Mouse (Mus musculus) intestine, embryonic 15.5 days (tissue): ENCODE measurements around the gene Vmn1r87. TPM values are rescaled to one million over a fixed set of nuclear protein-coding genes. Genes with fewer than 3 reads are reported as not detected.
A peak's percentile ranks its signal among the peaks of the same experiment; 100 is the strongest.
"Not testable (repeated sequence)": the region's sequence is repeated elsewhere in the genome, so short reads cannot be mapped to it uniquely, and the experiment has no call there.

Experiments used
- ATAC-seq: fragments of 200-750 bp; cut with Nextera tagmentation; 2 replicates; pipeline ENCODE4 v1.8.0; 2017; ENCODE audit warnings: moderate TSS enrichment, moderate library complexity
- H3K27ac ChIP-seq: fragments of 300-500 bp; sonication (generic); 2 replicates; pipeline ENCODE4 v1.5.1; 2015; ENCODE audit warnings: mild to moderate bottlenecking, inconsistent platforms
- H3K27me3 ChIP-seq: fragments of 300-500 bp; sonication (generic); replicated peaks from 2 replicates; pipeline ENCODE4 v1.6.1; 2015; ENCODE audit warnings: inconsistent platforms
- H3K36me3 ChIP-seq: fragments of 300-500 bp; sonication (generic); 2 replicates; pipeline ENCODE4 v1.6.1; 2015; ENCODE audit warnings: inconsistent platforms
- H3K4me1 ChIP-seq: fragments of 300-500 bp; sonication (generic); replicated peaks from 2 replicates; pipeline ENCODE4 v1.6.1; 2015; ENCODE audit warnings: inconsistent platforms
- H3K4me2 ChIP-seq: fragments of 300-500 bp; sonication (generic); replicated peaks from 2 replicates; pipeline ENCODE4 v1.6.1; 2015; ENCODE audit warnings: mild to moderate bottlenecking, inconsistent platforms
- H3K4me3 ChIP-seq: fragments of 300-500 bp; sonication (generic); replicated peaks from 2 replicates; pipeline ENCODE4 v1.5.1; 2015; ENCODE audit warnings: inconsistent platforms
- H3K9ac ChIP-seq: fragments of 300-500 bp; sonication (generic); 2 replicates; pipeline ENCODE4 v1.6.1; 2015; ENCODE audit warnings: inconsistent platforms
- H3K9me3 ChIP-seq: fragments of 300-500 bp; sonication (generic); 2 replicates; pipeline ENCODE4 v1.6.1; 2016; ENCODE audit warnings: inconsistent platforms
- WGBS: fragments of 180-500 bp; shearing (Covaris S2); methylation state at CpG from one replicate; pipeline ENCODE4 v1.1.7; 2015; 5-methylcytosine and 5-hydroxymethylcytosine counted together
- polyA plus RNA-seq: library from polyadenylated mRNA; unstranded; fragments of >200 nt; fragmentation: Nextera tagmentation; extraction: Ambion mirVana; gene quantifications from 2 replicates; pipeline ENCODE4 v1.2.1, GENCODE M21; 2015

Vmn1r87 gene
- polyA plus RNA-seq = not detected in 2 replicates

DNA sequence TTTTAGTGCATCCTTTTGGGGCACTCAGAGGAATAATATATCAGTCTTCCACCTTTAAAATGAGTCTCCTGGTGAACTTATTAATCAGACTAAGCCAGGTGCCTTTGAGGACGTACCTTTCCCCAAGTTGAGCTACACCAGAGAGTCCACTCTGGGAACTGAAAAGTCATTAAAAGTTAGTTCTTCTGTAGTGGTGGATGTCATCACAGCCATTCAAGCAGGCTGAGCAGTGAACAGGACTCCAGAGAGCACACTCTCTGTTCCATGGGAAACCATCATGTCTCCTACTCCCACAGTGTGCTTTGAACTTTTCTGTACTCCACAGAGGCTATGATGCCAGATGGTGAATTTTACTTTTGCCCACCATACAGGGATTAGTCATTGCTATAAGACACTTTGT lies at the start of gene Vmn1r87:
TSS of gene Vmn1r87 (minus strand) at position 101 of the 400 bp plus-strand sequence.
- Histone ChIP-seq H3K36me3 (no peaks in the 10 kb centered on the region), H3K4me3 (no peak within 1 kb of the TSS), H3K9ac (no peak within 1 kb of the TSS), H3K27me3 (no peaks in the 10 kb centered on the region), H3K4me1 (no peaks in the 10 kb centered on the region), H3K27ac (no peak within 1 kb of the TSS), H3K4me2 (no peak within 1 kb of the TSS), H3K9me3 (no peaks in the 10 kb centered on the region)
- ATAC-seq = no peak
- WGBS = 74% methylated on average over 1 of the region's 1 CpGs

DNA sequence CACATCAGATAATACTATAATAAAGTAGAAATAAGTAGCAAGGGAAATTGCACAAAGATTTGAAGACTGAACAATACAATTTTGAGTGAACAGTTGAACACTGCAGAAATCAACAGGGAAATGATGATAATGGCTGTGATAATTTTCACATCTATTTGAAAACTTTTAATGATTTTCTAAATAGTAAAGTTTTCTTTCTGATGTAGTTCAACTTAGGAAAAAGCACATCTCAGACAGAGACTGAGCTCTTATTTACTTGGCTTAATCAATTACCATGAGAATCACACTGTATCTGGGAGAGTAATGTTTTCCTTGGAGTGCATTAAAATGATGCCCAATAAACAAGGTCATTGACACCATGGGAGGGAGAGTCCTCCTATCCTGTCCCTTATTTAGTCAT lies 19.3 kb upstream of the Vmn1r87 start, which contains the start of gene Vmn1r88:
TSS of gene Vmn1r88 (plus strand) at position 301 of the 400 bp plus-strand sequence.
- Histone ChIP-seq H3K27me3 (no peaks in the 10 kb centered on the region), H3K9ac (no peak within 1 kb of the TSS), H3K4me1 (no peaks in the 10 kb centered on the region), H3K36me3 (no peaks in the 10 kb centered on the region), H3K9me3 (no peaks in the 10 kb centered on the region), H3K4me3 (no peak within 1 kb of the TSS), H3K4me2 (no peak within 1 kb of the TSS), H3K27ac (no peak within 1 kb of the TSS)
- ATAC-seq = no peak

DNA sequence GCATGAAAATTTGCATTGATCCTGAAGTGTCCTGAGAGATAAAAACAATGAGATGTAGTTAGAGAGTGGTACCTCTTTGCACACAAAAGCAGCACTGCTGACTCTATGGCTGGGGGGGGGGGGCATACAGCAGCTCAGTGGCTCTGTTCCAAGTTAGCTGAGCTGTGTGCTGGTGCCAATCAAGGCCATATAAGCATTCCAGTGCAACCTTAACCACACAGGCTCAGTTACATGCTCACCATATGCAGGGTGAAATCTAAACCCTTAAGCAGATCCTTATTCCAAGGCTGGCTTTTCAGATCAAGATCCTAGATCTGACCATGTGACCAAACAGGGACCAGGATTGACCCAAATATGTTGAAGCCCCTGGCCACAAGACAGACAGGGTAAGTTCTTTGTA lies 2.6 kb downstream of the Vmn1r87 start:
- Histone ChIP-seq H3K9ac (no peak overlapping the region), H3K27me3 (no peaks in the 10 kb centered on the region), H3K9me3 (no peaks in the 10 kb centered on the region), H3K4me1 (no peaks in the 10 kb centered on the region), H3K27ac (no peak overlapping the region), H3K36me3 (no peaks in the 10 kb centered on the region), H3K4me3 (no peak overlapping the region), H3K4me2 (no peak overlapping the region)
- ATAC-seq = no peak

DNA sequence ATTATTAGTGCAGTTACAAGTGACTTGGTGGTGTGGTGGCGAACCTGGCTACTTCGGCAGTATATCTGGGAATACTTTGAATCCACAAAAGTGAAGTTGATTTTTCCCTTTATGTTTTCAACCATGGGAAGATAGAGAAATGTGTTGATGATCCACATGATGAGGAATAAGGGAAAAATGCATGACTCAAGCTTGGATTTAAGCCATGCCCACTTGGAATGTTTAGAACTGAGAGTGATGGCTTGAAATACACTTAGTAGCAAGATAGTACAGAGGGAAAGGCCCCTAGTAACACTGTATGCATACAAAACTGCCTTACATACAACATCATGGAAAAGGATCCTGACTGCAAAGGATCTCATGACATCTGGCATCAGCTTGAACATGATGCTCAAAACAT lies 8.1 kb downstream of the Vmn1r87 start:
- ATAC-seq = no peak
- H3K27me3 ChIP-seq = no peaks in the 10 kb centered on the region
- H3K9me3 ChIP-seq = no peaks in the 10 kb centered on the region
- H3K4me3 ChIP-seq = no peak overlapping the region
- H3K36me3 ChIP-seq = no peaks in the 10 kb centered on the region
- no peak overlapping the region for H3K9ac ChIP-seq
- 90% methylated on average over 2 of the region's 2 CpGs for WGBS
- H3K4me2 ChIP-seq = no peak overlapping the region
- no peak overlapping the region for H3K27ac ChIP-seq
- H3K4me1 ChIP-seq = no peaks in the 10 kb centered on the region

GRCm38 (mm10) chr7:13123554-13124153 lies 16.3 kb downstream of the Vmn1r87 start:
- H3K27ac ChIP-seq, H3K36me3 ChIP-seq, H3K9me3 ChIP-seq, H3K9ac ChIP-seq, H3K27me3 ChIP-seq, H3K4me1 ChIP-seq: not testable (repeated sequence)
- Histone ChIP-seq H3K4me3 (peak overlapping the region; percentile 16; the same call in 1 of the 2 replicates), H3K4me2 (peak overlapping the region; percentile 50)
- WGBS = under 1% methylated on average over 23 of the region's 34 CpGs
- peak; percentile 92 for ATAC-seq

DNA sequence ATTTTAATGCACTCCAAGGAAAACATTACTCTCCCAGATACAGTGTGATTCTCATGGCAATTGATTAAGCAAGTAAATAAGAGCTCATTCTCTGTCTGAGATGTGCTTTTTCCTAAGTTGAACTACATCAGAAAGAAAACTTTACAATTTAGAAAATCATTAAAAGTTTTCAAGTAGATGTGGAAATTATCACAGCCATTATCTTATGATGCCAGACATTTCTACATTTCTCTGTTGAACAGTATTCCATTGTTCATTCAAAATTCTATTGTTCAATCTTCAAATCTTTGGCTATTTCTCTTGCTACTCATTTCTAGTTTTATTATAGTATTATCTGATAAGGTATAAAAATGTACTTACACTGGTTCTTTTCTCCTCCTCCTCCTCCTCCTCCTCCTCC lies 20.1 kb downstream of the Vmn1r87 start, which contains the start of gene Vmn1r86:
TSS of gene Vmn1r86 (minus strand) at position 101 of the 400 bp plus-strand sequence.
- H3K9ac ChIP-seq = no peak within 1 kb of the TSS
- H3K36me3 ChIP-seq = no peaks in the 10 kb centered on the region
- no peaks in the 10 kb centered on the region for H3K27me3 ChIP-seq
- no peak for ATAC-seq
- no peak within 1 kb of the TSS for H3K4me3 ChIP-seq
- H3K9me3 ChIP-seq = no peaks in the 10 kb centered on the region
- H3K27ac ChIP-seq = no peak within 1 kb of the TSS
- no peaks in the 10 kb centered on the region for H3K4me1 ChIP-seq
- no peak within 1 kb of the TSS for H3K4me2 ChIP-seq

DNA sequence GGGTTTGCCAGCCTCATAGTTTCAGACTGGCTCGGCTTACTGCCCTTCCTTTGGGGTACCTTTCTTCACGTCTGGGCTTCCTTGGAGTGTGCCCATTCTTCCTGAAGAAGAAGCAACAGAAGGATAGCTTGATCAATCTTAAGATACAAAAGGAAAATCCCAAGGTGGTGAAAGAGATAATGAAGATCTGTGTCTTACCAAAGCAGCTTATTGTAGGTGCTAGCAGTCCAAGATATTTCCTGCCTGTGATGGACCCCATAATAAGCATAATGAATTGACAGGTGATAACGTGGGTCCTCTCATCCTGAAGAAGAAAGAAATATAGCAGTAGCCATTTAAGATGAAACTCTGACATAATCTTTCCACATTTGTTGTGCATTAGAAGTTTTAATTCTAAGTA lies 44.9 kb downstream of the Vmn1r87 start, which contains the start of gene Vmn1r85:
TSS of gene Vmn1r85 (minus strand) at position 101 of the 400 bp plus-strand sequence.
- WGBS = 65% methylated on average over 3 of the region's 3 CpGs
- no peak for ATAC-seq
- H3K4me1 ChIP-seq = no peaks in the 10 kb centered on the region
- H3K4me2 ChIP-seq = no peak within 1 kb of the TSS
- no peaks in the 10 kb centered on the region for H3K36me3 ChIP-seq
- no peak within 1 kb of the TSS for H3K4me3 ChIP-seq
- no peaks in the 10 kb centered on the region for H3K27me3 ChIP-seq
- H3K9me3 ChIP-seq = no peaks in the 10 kb centered on the region
- no peak within 1 kb of the TSS for H3K27ac ChIP-seq
- H3K9ac ChIP-seq = no peak within 1 kb of the TSS

Other genes with a start within 250 kb of the Vmn1r87 start
- 12.2 and 12.7 TPM in 2 replicates for gene Zscan22, start 242.3 kb downstream of the Vmn1r87 start, polyA plus RNA-seq
- 1,008 and 1,147 TPM in 2 replicates for gene Rps5, start 217.9 kb downstream of the Vmn1r87 start, polyA plus RNA-seq
- 0.33 and 0.47 TPM in 2 replicates for gene Rnf225, start 212.7 kb downstream of the Vmn1r87 start, polyA plus RNA-seq
- gene Zfp324, start 174.3 kb downstream of the Vmn1r87 start, polyA plus RNA-seq = 8.3 and 8.6 TPM in 2 replicates
- 6.7 and 6.8 TPM in 2 replicates for gene Zfp446, start 162.3 kb downstream of the Vmn1r87 start, polyA plus RNA-seq
- gene Slc27a5, start 142.0 kb downstream of the Vmn1r87 start, polyA plus RNA-seq = 0.41 and 0.53 TPM in 2 replicates
- 218 and 244 TPM in 2 replicates for gene Trim28, start 141.0 kb downstream of the Vmn1r87 start, polyA plus RNA-seq
- 20.7 and 21.2 TPM in 2 replicates for gene Zbtb45, start 130.1 kb downstream of the Vmn1r87 start, polyA plus RNA-seq
- gene Chmp2a, start 105.3 kb downstream of the Vmn1r87 start, polyA plus RNA-seq = 162 and 177 TPM in 2 replicates
- gene Ube2m, start 101.9 kb downstream of the Vmn1r87 start, polyA plus RNA-seq = 109 and 118 TPM in 2 replicates
- gene Mzf1, start 85.4 kb downstream of the Vmn1r87 start, polyA plus RNA-seq = 2.1 and 2.5 TPM in 2 replicates
- gene Vmn1r85, start 45.0 kb downstream of the Vmn1r87 start, polyA plus RNA-seq = not detected in 2 replicates
- not detected in 2 replicates for gene Vmn1r86, start 20.2 kb downstream of the Vmn1r87 start, polyA plus RNA-seq
- gene Vmn1r88, start 19.4 kb upstream of the Vmn1r87 start, polyA plus RNA-seq = not detected in 2 replicates
- not detected in 2 replicates for gene Vmn1r89, start 72.9 kb upstream of the Vmn1r87 start, polyA plus RNA-seq
- gene Lig1, start 137.1 kb upstream of the Vmn1r87 start, polyA plus RNA-seq = 87.2 and 89.2 TPM in 2 replicates
- 6.9 and 7.1 TPM in 2 replicates for gene Zswim9, start 138.6 kb upstream of the Vmn1r87 start, polyA plus RNA-seq
- 0.54 and 0.68 TPM in 2 replicates for gene Pla2g4c, start 184.5 kb upstream of the Vmn1r87 start, polyA plus RNA-seq